Mouse (Mus musculus): Measurements from ENCODE around the gene Mfsd2b.

DNA sequence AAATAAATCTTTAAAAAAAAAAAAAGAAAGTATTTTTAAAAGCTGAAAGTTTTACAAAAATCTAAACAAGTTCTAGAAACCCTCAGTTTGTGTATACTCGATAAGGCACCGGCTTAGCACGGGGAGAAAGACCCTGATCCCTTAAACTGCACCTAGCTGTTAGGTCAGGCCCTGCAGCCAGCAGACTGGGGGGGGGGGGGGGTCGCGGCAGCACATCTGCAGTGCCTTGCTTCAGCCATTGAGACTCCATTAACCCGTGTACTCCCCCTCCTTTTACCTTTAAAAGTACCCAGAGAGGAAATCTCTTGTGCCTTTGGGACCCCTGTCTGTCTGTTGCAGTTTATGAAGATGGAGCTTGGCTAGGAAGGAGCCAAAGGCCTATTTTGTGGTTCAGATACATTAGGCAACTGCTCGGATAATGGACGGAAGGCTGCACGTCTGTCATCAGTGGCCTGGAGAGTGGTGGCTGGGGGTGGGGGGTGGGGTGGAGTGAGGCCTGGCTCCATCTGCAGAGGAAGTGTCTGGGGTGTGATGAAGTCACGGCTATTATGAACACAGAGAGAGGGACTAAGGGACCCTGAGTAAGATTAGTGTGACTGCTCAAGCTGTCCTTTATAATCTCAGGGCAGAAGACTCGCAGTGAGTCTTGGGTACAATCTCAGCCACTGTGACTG is 14.8 kb downstream of the Mfsd2b start:
- TF ChIP-seq CTCF (conservative IDR thresholded peaks at IDR 0.05; ENCODE audit: insufficient read depth, insufficient read length, low read depth, low read length), result no peak
- no peak for TF ChIP-seq POLR2A (IDR thresholded peaks at IDR 0.05; ENCODE audit: low read depth, low read length)

Data from kidney, adult 2 months (tissue).